Mouse (Mus musculus) G1E (cell line): ENCODE measurements at regions not wholly inside any gene's neighbourhood (a gene's known extent, or its start where the extent isn't known, plus 50 kb on each side); places are given as distances from the start of the nearest gene placed in this dataset.

Experiments
- CTCF ChIP-seq: IDR thresholded peaks from 2 replicates; pipeline ENCODE4 v1.5.1; 2012; ENCODE audit warnings: low read depth, low read length, inconsistent platforms, mixed read lengths
- GATA1 ChIP-seq: IDR thresholded peaks from 2 replicates; pipeline ENCODE4 v1.6.1; 2012; ENCODE audit warnings: borderline replicate concordance, low read length, inconsistent platforms, mixed read lengths
- GATA2 ChIP-seq: IDR thresholded peaks from 2 replicates; pipeline ENCODE4 v1.6.1; 2012; ENCODE audit warnings: low read depth, low read length, inconsistent platforms, borderline replicate concordance
- TAL1 ChIP-seq: conservative IDR thresholded peaks from 2 replicates; pipeline ENCODE4 v1.6.1; 2012; ENCODE audit warnings: low read depth, low read length, inconsistent platforms, mixed read lengths

GRCm38 (mm10) chr5:101591236-101591635 lies 73.6 kb downstream of the Nkx6-1 start:
- no peak for TF ChIP-seq CTCF
- no peak for TF ChIP-seq GATA1
- TF ChIP-seq GATA2: no peak
- TF ChIP-seq TAL1: no peak
